Mouse (Mus musculus) liver, embryonic 11.5 days (tissue): ENCODE results near the gene C130050O18Rik. TPM values are rescaled to one million over a fixed set of nuclear protein-coding genes. Genes with fewer than 3 reads are reported as not detected.
A peak's percentile ranks its signal among the peaks of the same experiment; 100 is the strongest.

Source experiments
- ATAC-seq: fragments of 200-750 bp; cut with Nextera tagmentation; replicated peaks from 2 replicates; pipeline ENCODE4 v1.8.0; 2017; ENCODE audit warnings: moderate number of reproducible peaks, mild to moderate bottlenecking, moderate TSS enrichment, moderate library complexity; ENCODE audit not compliant: low FRiP score
- DNase-seq: peaks from one replicate; pipeline ENCODE4 v3.0.0-alpha.2; 2017; ENCODE audit warnings: low spot score
- H3K27ac ChIP-seq: fragments of 300-500 bp; sonication (generic); 2 replicates; pipeline ENCODE4 v1.5.1; 2014; ENCODE audit warnings: mild to moderate bottlenecking, low read depth, low read length, control low read depth
- H3K27me3 ChIP-seq: fragments of 300-500 bp; sonication (generic); replicated peaks from 2 replicates; pipeline ENCODE4 v1.6.1; 2014; ENCODE audit warnings: low read length, mixed read lengths; ENCODE audit not compliant: control insufficient read depth, insufficient read depth
- H3K36me3 ChIP-seq: fragments of 300-500 bp; sonication (generic); 2 replicates; pipeline ENCODE4 v1.6.1; 2014; ENCODE audit warnings: mild to moderate bottlenecking, low read length, moderate library complexity, mixed read lengths; ENCODE audit not compliant: control insufficient read depth, insufficient read depth
- H3K4me1 ChIP-seq: fragments of 300-500 bp; sonication (generic); replicated peaks from 2 replicates; pipeline ENCODE4 v1.6.1; 2014; ENCODE audit warnings: low read length, mixed read lengths; ENCODE audit not compliant: control insufficient read depth, insufficient read depth
- H3K4me2 ChIP-seq: fragments of 300-500 bp; sonication (generic); 2 replicates; pipeline ENCODE4 v1.6.1; 2014; ENCODE audit warnings: mild to moderate bottlenecking, control low read depth, moderate library complexity
- H3K4me3 ChIP-seq: fragments of 300-500 bp; sonication (generic); 2 replicates; pipeline ENCODE4 v1.5.1; 2014; ENCODE audit warnings: low read depth, low read length, control low read depth
- H3K9ac ChIP-seq: fragments of 300-500 bp; sonication (generic); 2 replicates; pipeline ENCODE4 v1.6.1; 2014; ENCODE audit warnings: low read depth, low read length, control low read depth
- H3K9me3 ChIP-seq: fragments of 300-500 bp; sonication (generic); 2 replicates; pipeline ENCODE4 v1.6.1; 2016; ENCODE audit warnings: low read length, inconsistent platforms, mixed read lengths; ENCODE audit not compliant: control insufficient read depth
- WGBS: fragments of 180-500 bp; shearing (Covaris S2); extraction: QIAGEN DNeasy Blood & Tissue Kit; methylation state at CpG from one replicate; pipeline ENCODE4 v1.1.7; 2014; 5-methylcytosine and 5-hydroxymethylcytosine counted together
- microRNA counts: library from miRNA; unstranded; fragments of <30 nt; microRNA quantifications from one replicate; lab custom pipeline; 2015
- microRNA-seq: library from miRNA; unstranded; fragments of <30 nt; microRNA quantifications from one replicate; pipeline ENCODE4, GENCODE M21; 2017; ENCODE audit warnings: borderline number of aligned reads
- polyA plus RNA-seq: library from polyadenylated mRNA; unstranded; fragments of >200 nt; fragmentation: Nextera tagmentation; extraction: Ambion mirVana; gene quantifications from 2 replicates; pipeline ENCODE4 v1.2.1, GENCODE M21; 2014

C130050O18Rik gene
- polyA plus RNA-seq, 1 experiment from 2014 or later: 1.6 TPM

GRCm38 (mm10) chr5:139464874-139465273 lies 59.8 kb downstream of the C130050O18Rik start:
- H3K4me1 ChIP-seq: no peaks in the 10 kb centered on the region
- no peaks in the 10 kb centered on the region for H3K27me3 ChIP-seq
- no peak for DNase-seq
- H3K4me2 ChIP-seq: no peak overlapping the region
- WGBS: 65% methylated on average over 4 of the region's 4 CpGs
- no peak for ATAC-seq
- no peak overlapping the region for H3K27ac ChIP-seq
- no peak overlapping the region for H3K4me3 ChIP-seq
- H3K36me3 ChIP-seq: no peaks in the 10 kb centered on the region
- no peak overlapping the region for H3K9ac ChIP-seq
- H3K9me3 ChIP-seq: no peaks in the 10 kb centered on the region

MicroRNAs encoded within 50 kb of the gene (microRNA counts, 519-probe panel; counts per million panel counts)
- not detected for microRNA mmu-miR-339-3p (lab: Ali Mortazavi, UCI)
- microRNA mmu-miR-339-5p (lab: Ali Mortazavi, UCI): not detected

Small RNA genes within 50 kb of the gene (microRNA-seq; reads per million reads assigned to microRNA genes)
- gene Mir339: 927 reads per million, percentile 71 among the genes with 10 or more reads in this experiment

Other genes starting within 250 kb of the C130050O18Rik start
- 46.0 and 50.4 TPM in 2 replicates for gene Sun1, start 204.6 kb upstream of the C130050O18Rik start, polyA plus RNA-seq
- gene Get4, start 153.0 kb upstream of the C130050O18Rik start, polyA plus RNA-seq: 208 and 209 TPM in 2 replicates
- 7.2 and 8.1 TPM in 2 replicates for gene Adap1, start 79.7 kb upstream of the C130050O18Rik start, polyA plus RNA-seq
- gene Cox19, start 53.9 kb upstream of the C130050O18Rik start, polyA plus RNA-seq: 98.1 and 103 TPM in 2 replicates
- not detected in 2 replicates for gene Cyp2w1, start 52.7 kb upstream of the C130050O18Rik start, polyA plus RNA-seq
- gene Gpr146, start 27.6 kb upstream of the C130050O18Rik start, polyA plus RNA-seq: 13.4 and 15.1 TPM in 2 replicates
- gene Gper1, start 17.9 kb downstream of the C130050O18Rik start, polyA plus RNA-seq: 0.38 and 0.58 TPM in 2 replicates
- 49.4 and 52.0 TPM in 2 replicates for gene 3110082I17Rik, start 55.2 kb downstream of the C130050O18Rik start, polyA plus RNA-seq
- 4.6 and 5.7 TPM in 2 replicates for gene Zfand2a, start 79.3 kb downstream of the C130050O18Rik start, polyA plus RNA-seq
- gene Uncx, start 138.2 kb downstream of the C130050O18Rik start, polyA plus RNA-seq: not detected in 2 replicates